Mouse (Mus musculus): ENCODE measurements around the gene Sorbs2.

The Sorbs2 gene

DNA sequence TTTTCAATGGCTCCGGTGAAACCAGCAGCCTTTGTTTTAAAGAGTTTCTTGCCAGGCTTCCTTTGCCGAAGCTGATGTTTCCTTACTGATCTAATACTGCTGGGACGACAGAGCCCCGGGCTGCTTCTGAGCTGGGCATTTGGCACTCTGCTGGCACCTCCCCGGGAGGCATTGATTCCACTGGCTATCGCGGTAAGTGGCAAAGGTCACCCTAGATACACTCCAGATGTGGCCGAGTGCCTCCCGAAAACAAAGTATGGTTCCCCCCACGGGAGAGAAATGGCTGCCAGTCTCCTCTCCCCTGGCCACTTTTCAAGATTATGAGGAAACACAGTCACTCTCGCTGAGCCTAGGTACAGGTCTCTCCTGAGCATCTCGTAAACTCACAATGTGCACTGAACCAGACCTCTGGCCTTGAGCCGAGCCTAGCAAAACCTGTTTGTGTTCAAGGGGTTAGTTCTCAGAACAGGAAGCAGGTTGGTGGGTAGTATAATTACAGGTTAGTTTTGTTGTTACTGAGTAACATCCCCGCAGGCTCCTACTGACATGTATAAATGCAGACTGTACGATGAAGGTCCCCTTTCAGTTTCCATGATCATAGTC is 114.1 kb downstream of the Sorbs2 start:
- no peak for DNase-seq (ENCODE audit: low spot score in 2 of 2)

DNA sequence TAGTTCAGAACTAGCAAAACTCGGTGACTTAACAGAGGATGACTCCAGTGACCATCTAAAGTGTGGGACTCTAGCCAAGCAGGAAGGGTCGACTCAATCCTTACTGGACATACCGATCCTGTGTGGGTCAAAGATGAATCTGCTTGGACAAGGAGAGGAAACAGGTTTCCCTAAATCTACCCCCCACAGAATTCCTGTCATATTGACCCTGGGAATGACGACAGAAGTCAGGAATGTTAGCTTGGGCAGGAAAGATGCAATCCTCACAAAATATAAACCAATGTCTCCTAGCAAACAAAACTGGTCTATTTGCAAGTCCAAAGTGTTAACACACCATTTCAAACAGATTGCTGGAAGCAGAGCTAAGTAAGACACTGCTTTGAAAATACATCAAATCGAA is 118.8 kb downstream of the Sorbs2 start:
- no peak for DNase-seq (ENCODE audit: low spot score in 2 of 2)

GRCm38 (mm10) chr8:45627246-45628241 is 120.0 kb downstream of the Sorbs2 start:
- DNase-seq (ENCODE audit: low spot score in 2 of 2): peak; percentile 65 to 78

DNA sequence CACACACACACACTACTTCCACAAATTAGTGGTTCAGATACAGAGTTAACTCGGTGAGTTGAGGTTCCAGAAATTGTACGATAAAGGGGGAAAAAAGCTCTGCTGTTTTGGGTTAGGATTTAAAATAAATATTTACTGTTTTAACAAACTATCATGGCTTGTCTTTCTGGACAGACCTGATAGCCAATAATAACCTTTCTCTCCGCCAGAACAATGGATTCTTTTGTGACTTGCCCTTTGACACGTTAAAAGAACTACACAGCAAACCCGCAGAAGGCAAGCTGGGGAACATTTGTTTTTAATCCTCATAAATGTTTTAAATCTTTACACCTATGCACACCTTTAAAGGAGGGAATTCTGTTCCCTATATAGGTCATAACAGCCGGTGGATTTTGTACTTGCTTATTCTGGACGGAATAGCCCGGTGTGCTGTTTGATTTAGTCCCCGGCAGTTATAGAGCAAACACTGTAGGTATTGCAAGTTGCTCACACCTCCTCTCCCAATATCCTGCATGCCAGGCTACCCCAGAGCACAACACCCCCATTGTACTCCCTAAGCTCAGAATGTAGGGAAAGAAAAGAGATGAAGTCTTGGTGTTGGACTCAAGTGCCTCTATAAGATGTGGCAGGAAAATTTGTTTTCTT is 121.0 kb downstream of the Sorbs2 start:
- DNase-seq (ENCODE audit: low spot score in 2 of 2): no peak

DNA sequence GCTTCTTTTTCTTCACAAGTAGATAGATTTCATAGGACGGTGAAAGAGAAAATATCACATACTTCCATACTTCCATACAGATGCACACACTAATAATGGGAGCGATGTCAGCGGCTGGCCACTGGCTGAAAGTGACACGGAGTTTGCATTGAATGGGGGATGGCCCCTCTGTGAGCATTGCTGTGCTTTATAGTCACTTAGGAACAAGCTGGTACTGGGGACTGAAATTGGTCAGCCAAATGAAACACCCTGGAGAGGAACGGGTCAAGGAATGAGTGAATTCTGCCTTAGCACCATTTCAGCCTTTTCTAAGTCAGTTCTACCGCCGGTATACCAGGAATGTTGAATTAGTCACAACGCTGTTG is 121.5 kb downstream of the Sorbs2 start:
- no peak for DNase-seq (ENCODE audit: low spot score in 2 of 2)

- DNase-seq (ENCODE audit: low spot score in 2 of 2): no peak
Measured at GRCm38 (mm10) chr8:45631023-45631422, 123.4 kb downstream of the Sorbs2 start.

- DNase-seq (ENCODE audit: low spot score in 2 of 2): no peak
Measured at GRCm38 (mm10) chr8:45635155-45635554, 127.6 kb downstream of the Sorbs2 start.

- DNase-seq (ENCODE audit: low spot score in 2 of 2): no peak
Measured at GRCm38 (mm10) chr8:45637745-45638144, 130.2 kb downstream of the Sorbs2 start.

DNA sequence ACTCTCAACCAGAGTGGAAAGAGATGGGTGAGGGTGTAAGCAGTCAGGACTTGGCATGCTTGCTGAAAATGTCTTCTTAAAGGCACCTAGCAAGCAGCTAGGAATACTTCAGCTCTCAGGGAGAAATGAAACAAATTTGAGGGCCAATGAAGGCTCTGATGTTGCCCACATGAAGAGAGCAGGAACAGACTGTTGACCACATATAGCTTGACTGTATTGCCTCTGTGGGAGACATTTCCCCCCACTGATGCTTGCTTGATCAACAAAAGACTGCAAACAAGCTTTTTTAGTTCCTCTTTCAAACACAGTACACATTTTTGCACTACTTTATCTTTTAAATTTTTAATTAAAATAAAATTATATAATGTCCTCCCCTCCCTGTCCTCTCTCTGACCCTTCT is 131.9 kb downstream of the Sorbs2 start:
- DNase-seq (ENCODE audit: low spot score in 2 of 2): no peak

- DNase-seq (ENCODE audit: low spot score in 2 of 2): no peak
Measured at GRCm38 (mm10) chr8:45644651-45645050, 137.1 kb downstream of the Sorbs2 start.

DNA sequence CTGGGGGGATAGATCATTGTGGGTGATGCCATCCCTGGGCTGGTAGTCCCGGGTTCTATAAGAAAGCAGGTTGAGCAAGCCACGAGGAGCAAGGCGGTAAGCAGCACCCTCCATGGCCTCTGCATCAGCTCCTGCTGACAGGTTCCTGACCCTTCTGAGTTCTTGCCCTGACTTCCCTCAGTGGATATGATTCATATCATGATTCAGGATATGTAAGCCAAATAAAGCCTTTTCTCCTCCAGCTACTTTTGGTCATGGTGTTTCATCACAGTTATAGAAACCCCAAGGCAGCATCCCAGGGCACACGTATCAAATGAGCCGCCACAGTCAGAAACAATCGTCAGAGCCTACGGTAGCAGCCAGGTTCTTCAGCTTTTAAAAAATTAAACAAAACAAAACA is 141.5 kb downstream of the Sorbs2 start:
- DNase-seq (ENCODE audit: low spot score in 2 of 2): no peak

DNA sequence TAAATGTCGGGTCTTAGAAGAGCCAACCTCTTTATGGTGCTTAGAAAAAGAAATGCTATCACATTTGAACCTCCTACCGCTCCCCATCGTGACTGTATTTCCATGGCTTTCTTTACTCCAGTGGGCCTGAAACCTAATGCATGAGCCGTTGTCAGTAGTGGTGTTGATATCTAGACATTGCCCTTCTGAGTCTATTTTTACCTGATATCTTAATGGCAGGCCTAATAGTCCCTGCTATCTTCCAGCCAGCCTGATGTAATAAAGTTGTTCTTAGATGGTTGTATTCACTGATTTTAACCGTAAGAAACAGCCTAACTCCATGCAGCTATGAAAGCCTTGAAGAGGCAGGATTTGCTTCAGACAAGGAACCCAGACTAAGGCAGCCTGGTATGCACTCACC is 142.4 kb downstream of the Sorbs2 start:
- DNase-seq (ENCODE audit: low spot score in 2 of 2): no peak

- DNase-seq (ENCODE audit: low spot score in 2 of 2): no peak
Measured at GRCm38 (mm10) chr8:45658021-45658420, 150.4 kb downstream of the Sorbs2 start.

DNA sequence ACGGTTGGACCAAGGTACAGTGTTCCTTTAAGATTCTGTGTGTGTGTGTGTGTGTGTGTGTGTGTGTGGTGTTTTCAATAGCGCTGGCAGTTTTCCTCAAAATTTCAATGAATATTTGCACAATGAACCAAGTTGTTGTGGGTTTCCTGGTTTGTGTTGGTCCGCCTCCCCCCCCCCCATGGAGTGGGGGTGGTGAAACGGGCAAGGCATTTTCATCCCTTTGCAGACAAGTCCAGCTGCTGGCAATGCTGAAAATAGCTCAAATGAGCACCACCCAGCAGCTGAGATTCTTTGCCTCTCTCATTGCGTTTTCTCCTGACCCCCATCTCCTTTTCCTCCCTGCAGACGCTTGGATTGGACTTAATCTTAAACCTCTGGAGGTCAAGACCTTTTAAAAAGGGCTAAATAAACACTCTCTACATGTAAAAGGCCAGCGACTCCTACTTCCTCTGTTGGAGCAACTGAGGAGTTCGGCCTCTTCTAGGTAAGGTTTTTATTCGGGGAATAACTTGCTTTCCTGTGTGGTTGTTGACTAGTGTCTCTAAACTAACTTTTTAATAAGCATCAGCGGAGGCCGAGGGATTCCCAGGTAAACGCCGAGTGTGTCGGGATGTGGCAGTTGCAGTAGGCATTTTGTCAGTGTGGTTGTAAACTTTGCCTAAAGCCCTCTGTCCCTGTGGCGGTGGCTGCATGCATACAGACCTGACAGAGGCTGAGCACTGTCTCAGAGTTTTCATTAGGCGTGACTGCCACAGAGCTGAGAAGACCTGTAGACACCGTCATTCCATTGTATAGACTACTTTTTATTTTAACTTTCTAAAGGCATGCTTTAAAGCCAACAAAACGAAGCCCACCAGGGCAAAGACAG is 151.1 kb downstream of the Sorbs2 start:
- no peak for DNase-seq (ENCODE audit: low spot score in 2 of 2)

DNA sequence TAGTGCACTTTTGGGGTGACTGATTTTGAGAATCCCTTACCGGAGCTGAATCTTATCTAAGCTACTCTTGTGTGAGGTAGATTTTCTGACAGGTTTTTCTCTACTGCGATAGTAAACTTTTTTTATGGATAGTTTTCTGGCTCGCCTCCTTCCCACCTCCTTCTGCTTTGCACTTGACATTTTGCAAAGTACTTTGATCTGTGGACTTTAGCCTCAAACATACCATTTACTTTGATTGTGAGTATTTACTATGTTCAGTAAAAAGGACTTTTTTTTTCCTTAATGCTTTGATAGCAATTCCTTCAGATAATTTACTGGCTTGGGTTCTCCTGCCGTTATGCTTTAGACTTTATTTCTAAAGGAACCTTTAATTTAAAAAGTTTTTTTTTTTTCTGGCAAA is 151.9 kb downstream of the Sorbs2 start:
- no peak for DNase-seq (ENCODE audit: low spot score in 2 of 2)

DNA sequence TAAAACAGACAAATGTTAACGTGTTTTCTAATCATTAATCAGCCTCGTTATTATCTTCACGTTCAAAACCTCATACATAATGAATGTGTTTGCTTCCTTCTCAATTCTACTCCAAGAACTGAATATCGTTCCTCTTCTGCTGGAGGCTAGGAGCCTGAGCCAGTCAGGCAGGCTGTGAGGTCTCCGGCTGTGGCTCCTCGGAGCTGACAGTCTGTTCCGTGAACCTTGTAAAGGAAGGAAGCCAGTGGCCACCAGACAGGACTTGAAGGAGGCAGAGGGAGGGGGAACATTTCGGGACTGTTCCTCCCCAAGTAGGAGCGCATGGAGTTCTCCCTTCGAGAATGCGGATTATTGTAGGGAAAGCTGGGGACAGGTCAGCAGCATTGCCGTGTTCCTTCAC is 153.0 kb downstream of the Sorbs2 start:
- no peak for DNase-seq (ENCODE audit: low spot score in 2 of 2)

DNA sequence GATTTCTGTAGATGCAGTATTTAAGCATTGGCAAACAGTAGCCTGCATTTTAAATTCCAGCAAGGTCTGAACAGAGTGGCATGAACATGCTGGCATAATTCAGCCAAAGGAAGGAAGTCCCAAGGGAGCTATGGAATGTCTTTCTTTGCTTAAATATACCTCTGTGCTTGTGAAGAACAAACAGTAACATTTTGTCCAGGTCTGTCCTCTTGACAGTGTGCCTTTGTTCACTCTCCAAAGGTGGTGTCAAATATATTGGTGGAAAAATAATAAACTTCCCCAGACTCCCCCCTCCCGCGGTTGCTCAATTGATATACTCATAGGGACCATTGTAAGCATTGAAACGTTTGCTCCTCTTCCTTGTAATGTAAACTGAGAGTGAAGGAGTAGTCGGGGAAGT is 154.0 kb downstream of the Sorbs2 start:
- DNase-seq (ENCODE audit: low spot score in 2 of 2): no peak

DNA sequence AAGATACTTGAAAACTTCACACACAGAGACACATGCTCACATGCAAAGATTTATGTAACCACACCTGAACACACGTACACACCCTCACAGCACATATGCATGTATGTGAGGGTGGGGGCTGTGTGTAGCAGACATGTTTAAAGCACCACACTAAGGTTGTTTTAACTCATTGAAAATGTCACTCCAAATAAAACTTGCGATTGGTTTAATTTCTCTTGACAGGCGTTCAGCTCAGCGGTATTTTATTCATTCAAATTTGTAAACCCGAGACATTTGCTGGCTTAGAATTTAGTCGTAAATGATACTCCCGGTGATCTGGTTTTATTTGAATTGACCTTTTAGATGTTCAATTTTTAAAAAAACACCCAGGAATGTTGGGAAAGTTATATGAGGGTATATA is 158.6 kb downstream of the Sorbs2 start:
- no peak for DNase-seq (ENCODE audit: low spot score in 2 of 2)

- no peak for DNase-seq (ENCODE audit: low spot score in 2 of 2)
Measured at GRCm38 (mm10) chr8:45673149-45673548, 165.6 kb downstream of the Sorbs2 start.

GRCm38 (mm10) chr8:45675821-45676279 is 168.3 kb downstream of the Sorbs2 start:
- no peak for DNase-seq (ENCODE audit: low spot score in 2 of 2)

GRCm38 (mm10) chr8:45677114-45677853 is 169.7 kb downstream of the Sorbs2 start:
- DNase-seq (ENCODE audit: low spot score in 2 of 2): no peak
